Mouse (Mus musculus): ENCODE data around the gene Cfap74.
"Not testable (repeated sequence)": the region's sequence is repeated elsewhere in the genome, so short reads cannot be mapped to it uniquely, and the experiment has no call there.

Gene Cfap74

DNA sequence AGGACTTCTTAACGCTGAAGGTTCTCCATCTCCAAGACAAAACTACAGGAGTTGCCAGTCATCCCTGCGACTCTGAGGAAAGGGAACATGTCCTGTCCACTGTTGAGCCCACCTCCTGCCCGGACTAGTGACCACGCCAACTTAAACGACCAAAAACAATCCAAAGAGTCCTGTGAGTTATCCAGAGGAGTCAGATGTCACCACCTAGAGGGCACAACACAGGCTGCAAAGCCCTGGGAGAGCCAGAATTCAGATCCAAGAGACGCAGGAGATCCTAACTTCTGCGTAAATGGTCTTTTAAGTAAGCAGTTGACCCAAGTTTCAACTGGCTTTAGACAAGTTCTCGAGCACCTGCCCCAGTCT lies 314 bp upstream of the Cfap74 start:
- no peak for DNase-seq (ENCODE audit: low spot score)

DNA sequence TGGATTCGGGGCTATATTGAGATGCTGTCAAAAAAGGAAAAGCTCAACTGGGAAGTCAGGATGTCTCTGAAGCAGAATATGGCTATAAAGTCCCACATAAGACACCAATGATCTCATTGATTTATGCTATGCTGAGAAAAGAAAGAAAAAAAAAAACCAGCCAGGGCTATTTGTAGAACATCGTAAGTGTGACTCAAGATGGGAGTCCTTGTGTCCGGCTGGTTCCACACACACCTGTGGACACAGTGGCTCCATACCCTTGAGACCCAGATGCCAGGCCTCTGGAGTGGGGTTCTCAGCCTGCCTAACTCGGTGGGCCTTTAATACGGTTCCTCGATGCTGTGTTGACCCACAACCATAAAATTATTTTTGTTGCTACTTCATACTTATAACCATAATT lies 3.1 kb downstream of the Cfap74 start:
- no peak for DNase-seq (ENCODE audit: low spot score)

DNA sequence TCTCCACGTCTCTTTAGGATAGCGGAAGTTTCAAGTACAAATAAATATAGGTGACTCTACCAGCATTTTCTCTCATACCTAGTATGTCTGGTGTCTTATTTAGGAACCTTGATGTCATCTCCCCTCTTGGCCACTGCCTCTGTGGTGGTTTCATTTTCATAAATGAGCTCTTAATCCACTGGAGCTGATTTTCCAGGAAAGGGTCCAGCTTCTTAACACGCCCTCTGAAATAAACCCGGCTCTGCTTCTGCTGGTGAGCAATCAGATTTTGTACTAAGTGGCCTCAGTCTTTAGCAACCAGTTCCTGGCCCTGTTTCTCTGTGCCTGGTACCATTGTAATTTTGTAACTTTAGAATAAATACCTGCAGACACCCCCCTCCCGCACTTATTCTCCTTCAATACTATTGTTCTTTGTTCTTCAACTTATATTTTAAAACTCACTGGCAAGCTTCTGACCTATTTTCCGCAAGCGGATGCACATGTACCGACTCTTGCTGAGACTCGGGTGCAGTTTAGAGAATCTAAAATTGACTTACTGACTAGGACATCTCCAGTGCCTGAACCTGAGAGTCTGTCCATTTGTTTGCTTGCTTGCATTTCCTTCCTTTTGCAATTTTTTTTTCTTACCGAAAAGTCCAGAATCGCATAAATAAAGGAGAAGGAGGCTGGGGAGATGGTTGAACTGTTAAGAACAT lies 4.8 kb downstream of the Cfap74 start:
- DNase-seq (ENCODE audit: low spot score): no peak

DNA sequence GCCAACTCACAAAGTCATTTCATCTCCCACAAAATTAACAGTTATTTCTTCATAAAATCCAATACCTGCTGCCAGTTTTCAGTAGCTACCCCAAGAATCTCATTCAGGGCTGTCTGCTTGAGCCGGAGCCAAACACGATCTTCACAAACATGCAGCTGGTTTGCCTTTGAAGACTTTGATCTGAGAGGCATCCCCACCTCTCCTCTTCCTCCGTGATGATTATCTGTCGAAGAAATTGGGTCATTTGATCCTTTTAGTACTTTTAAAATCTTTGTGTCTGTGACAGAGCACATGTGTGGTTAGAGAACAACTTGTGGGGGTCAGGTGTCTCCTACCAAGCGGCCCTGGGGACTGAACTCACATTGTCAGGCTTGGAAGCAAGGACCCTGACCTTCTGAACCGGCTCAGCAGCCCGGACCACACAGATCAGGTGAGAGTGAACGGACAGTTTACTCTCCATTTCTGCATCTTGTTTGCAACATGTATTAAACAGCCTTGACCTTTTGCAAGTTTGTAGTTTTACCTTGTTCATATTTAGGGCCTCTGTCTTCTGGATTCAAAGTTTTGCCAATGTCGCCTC lies 5.8 kb downstream of the Cfap74 start:
- no peak for DNase-seq (ENCODE audit: low spot score)

DNA sequence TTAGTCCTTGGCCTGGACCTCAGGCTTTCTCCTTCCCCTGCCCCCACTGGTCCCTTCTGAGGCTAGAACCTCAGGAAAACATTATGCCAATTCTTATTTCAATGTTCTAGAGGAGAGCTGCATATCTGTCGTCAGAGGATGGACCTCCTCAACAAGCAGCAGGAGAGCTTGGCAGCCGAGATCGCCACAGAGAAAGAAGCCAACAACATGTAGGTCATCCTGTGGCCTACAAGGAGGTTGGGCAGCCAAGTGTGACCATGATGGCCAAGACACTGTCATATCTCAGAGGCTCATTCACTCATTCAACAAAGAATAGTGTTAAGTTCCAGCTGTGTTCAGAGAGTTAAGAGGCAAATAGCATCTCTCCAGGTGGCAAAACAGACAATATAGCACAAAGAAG lies 11.1 kb downstream of the Cfap74 start:
- no peak for DNase-seq (ENCODE audit: low spot score)

DNA sequence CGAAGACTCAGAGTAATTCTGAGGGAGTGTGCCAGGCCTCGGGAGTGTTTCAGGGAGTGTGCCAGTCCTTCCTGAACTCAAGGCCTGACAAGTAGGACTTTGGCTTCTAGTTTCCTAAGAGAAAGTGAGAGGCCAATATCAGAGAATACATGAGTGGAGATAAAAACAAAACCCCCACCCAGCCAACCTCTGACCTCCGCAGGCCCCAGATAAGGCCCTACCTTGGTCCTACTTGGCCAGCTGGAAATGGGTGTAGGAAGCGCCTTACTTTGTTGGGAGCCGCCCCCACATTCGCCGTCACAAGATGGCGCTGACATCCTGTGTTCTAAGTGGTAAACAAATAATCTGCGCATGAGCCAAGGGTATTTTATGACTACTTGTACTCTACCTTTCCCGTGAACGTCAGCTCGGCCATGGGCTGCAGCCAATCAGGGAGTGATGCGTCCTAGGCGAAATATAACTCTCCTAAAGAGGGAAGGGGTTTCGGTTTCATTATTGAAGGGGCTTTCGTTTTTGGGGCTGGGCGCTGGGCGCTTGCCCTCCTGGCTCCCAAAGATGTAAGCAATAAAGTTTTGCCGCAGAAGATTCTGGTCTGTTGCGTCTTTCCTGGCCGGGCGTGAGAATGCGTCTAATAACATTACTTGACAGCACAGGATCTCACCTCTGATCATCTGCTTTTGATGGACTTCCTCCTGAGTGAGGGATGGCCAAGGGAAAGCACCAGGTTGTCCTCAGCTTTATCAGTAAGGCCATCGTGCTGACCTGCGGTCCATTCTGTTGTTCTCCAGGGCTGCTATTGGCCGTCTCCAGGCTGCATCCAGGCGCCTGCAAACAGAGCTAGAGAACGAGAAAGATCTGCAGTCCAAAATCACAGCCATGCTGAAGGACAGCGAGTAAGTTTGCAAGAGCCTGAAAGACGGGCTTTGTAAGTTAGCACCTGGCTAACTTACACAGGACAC lies 12.7 kb downstream of the Cfap74 start:
- not testable (repeated sequence) for DNase-seq (ENCODE audit: low spot score)

DNA sequence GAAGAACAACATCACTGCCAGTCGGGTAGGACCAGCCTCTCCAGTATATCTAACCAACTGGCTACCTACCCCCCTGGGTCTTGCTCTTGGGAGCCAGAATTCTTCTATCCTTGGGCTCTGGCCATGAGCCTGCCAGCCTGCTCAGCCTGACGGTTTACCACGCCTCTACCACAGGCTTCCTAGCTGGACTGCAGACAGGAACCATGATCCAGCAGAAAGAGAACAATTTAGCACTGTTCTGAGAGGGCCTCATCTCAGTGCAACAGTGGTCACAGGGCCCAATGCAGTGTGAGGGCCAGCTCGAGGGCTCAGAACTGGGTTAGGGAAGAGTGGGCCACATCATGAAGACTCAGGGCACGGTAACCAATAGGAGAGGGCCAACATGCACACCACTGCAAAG lies 15.0 kb downstream of the Cfap74 start:
- DNase-seq (ENCODE audit: low spot score): no peak

DNA sequence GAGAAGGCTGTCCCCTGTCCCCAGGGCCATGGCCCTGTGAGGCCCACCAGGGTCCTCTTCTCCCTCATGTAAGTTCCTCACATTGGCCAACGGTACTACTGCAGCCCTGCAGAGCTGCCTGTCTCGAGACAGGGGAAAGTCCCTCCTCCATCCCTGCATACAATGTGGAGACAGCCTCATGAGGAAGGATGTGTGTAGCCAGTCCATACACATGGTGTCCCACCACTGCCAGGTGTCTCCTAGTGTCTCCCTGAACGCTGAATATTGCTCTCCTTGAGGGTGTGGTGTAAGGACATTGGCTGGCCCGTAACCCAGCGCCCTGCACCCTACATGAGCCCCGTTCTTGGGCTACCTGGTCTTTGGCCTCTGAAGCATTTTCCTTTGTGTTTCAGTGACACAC lies 17.3 kb downstream of the Cfap74 start:
- no peak for DNase-seq (ENCODE audit: low spot score)

DNA sequence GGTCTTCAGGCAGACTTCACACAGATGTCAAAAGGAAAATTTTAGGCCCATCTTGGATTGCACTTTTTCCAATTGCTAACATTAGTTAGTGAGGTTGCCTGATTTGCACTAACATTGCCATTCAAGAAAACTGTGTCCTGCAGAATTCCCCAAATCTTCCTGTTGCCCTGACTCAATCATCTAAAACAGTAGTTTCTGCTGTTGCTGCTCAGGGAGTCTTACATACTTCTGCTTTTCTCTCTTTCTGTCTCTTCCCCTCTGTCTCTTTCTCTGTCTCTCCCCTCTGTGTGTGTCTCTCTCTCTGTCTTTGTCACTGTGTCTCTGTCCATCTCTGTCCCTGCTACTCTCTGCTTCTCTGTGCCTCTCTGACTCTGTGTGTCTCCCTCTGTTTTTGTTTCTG lies 19.5 kb downstream of the Cfap74 start:
- DNase-seq (ENCODE audit: low spot score): no peak

DNA sequence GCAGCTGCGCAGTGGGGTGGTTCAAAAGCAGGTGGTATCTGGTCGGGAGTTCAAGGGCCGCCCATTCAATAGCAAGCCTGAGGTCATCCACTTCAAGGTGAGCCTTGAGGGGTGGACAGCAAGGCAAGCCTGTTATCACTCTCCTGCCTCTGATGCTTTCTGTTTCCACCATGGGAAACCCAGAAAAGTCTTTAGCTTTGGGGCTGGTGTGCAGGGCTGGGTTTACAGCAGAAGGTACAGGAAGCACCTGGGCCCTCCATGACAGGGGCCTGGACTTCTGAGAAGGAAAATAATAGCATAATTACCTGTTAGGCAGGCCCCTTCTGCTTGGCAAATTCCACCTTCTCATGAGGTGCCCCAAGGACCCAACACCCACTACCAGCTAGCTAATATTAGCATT lies 20.2 kb downstream of the Cfap74 start:
- DNase-seq (ENCODE audit: low spot score): no peak

DNA sequence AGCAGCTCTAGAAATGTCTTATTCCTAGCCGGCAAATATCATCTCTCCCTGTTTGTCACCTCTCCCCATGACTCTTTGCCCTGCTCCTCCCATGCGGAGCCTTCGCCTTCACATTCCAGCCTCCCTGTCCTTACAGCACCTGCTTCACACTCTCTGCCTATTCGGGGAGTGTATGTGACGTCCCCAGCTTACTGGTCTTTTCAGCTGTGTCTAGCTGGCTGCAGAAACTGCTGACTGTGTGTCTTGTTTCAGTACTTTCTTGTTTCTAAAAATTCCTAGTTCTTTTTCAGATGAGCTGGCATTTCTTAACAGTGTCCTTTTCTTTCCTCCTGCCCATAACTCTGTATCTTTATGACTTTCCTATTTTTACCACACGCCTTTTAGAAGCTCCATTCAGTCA lies 23.4 kb downstream of the Cfap74 start:
- DNase-seq (ENCODE audit: low spot score): no peak

DNA sequence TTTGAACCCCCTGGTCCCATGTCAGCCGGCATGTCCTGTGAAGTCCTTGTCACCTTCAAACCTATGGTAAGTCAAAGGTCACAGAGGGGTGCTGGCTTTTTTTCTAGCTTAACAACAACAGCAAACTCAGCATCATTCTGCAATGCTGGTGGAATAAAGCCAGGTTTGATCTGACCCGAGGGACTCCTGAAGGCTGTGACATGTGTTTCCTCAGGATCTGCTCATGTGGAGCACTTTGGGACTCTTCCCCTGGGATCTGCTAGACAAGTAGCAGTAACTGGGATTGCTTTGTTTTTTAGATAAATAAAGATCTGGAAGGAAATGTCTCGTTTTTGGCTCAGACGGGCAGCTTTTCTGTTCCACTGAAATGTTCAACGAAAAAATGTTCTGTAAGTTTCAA lies 25.0 kb downstream of the Cfap74 start:
- no peak for DNase-seq (ENCODE audit: low spot score)

DNA sequence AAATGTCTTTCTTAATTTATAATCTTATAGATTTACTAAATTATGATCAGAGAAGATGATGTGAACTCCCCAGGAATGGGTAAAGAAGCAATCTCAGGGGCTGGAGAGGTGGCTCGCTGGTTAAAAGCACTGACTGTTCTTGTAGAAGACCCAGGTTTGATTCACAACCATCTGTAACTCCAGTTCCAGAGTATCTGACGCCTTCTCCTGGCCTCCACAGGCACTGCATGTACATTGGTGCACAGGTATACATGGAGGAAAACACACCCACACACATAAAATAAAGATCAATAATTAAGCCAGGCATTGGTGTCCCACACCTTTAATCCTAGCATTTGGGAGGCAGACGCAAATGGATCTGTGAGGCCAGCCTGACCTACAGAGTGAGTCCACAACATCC lies 33.8 kb downstream of the Cfap74 start:
- DNase-seq (ENCODE audit: low spot score): no peak

DNA sequence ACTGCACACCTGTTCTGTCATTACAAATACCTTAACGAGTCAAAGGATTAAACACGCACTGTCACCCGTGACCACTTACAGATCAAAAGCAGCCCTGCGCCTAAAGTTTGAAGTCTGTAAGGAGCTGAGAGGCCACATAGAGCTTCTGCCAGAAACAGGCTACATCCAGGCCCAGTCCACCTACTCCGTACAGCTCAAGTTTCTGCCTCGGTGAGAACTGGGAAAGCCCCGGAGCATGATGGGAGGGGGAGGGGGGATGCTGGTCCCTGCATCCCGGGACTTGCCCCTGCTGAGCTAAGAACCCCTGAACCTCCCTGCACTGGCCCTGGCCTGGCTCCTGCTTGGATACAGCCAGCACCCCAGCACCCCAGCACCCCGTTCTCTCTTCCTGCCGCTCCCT lies 42.6 kb downstream of the Cfap74 start:
- no peak for DNase-seq (ENCODE audit: low spot score)

DNA sequence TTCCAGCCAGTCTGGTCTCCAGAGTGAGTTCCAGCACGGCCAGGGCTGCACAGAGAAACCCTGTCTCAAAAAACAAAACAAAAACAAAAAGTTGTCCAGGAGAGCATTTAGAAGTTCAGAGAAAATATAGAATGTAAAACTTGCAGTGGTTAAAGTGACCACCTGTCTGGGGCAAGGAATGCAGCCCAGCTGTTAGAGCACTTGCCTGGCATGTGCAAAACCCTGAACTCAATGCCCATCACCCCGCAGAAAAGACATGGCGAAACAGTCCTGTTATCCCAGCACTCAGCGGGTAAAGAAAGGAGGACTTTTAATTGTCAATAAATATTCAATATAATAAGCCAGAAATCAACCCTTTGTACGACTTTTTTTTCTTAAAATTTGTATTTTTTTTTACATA lies 49.6 kb downstream of the Cfap74 start:
- no peak for DNase-seq (ENCODE audit: low spot score)

DNA sequence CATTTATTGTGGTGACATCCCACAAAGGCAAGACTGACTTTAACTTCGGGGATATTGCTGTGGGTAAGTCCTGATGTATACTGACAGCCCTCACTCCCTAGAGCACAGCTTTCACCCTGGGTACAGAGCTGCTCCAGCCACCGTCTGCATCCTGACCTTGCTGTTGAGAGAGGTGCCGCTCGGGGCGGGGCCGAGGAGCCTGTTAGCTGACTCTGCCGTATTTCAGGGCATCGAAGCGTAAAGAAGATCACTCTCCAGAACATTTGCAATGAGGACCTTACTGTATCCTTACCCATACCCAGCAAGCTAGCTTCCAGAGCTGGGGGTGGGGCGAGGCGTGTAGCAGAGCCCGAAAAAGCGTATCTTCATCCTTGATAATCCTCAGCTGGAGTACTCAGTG lies 54.1 kb downstream of the Cfap74 start:
- no peak for DNase-seq (ENCODE audit: low spot score)

DNA sequence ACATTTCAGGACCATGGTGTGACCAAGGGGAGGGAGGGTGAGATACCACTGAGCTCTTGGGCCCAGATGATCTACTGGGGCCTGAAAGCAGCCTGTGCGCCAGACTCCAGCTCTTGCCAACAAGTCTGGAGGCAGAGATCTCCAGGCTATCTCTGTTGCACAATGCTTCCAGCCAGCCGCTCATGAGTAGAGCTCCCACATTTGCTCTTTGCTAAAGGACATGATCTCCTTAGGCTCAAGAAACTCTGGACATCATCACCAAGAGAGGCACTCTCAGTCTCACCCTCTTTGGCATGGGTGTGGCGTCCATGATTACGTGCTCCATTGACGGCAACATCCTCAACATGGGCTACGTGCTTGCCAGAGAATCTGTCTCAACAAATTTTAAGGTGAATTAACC lies 54.6 kb downstream of the Cfap74 start:
- DNase-seq (ENCODE audit: low spot score): no peak

DNA sequence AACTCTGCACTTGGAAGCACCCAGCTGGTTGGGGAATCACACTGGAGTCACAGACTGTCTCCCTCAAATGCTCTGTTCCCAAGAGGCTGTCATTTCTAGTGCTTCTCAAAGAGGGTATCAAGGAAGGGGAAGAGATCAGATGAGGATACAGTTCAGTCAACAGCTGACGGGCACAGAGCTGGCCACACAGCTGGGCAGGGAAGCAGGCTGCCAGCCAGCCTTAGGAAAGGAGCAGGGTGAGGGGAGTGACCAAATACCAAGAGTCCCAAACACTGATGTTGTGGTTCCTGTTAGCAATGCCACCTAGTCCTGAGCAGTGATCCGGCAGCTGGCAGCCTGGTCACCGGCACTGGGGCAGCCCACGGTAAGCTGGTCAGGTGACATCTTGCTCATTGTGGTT lies 55.1 kb downstream of the Cfap74 start:
- no peak for DNase-seq (ENCODE audit: low spot score)

DNA sequence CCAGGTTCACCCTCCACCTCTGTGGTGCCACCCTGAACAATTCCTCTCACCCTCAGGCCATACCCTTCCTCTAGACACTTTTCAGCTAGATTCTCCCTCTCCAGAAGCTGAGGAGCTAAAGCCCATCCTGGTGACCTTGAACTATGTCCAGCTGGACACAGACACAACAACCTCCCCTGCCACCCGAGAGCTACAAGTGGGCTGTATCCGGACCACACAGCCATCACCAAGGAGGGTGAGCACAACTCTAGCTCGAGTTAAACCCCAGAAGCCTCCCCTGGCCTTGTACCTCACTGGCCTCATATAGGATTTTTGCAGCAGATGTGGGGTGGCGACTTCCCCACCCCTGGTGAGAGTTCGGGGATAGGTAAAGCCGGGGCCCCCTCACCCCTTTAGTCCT lies 56.6 kb downstream of the Cfap74 start:
- DNase-seq (ENCODE audit: low spot score): no peak

DNA sequence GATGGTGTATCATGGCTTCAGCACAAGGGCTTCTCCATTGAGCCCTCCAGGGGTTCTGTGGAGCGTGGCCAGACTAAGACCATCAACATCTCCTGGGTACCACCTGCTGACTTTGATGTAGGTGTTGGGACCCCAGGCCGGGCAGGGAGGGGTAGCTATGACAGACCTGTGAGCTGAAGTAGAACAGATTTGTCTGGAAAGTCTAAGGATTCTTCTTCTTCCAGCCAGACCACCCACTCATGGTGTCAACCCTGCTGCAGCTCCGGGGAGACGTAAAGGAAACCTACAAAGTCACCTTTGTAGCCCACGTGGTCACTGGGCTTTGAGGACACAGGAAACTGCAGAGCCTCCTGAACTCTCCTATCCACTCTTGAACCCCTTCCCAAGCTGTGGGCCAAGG lies 57.1 kb downstream of the Cfap74 start:
- no peak for DNase-seq (ENCODE audit: low spot score)

DNA sequence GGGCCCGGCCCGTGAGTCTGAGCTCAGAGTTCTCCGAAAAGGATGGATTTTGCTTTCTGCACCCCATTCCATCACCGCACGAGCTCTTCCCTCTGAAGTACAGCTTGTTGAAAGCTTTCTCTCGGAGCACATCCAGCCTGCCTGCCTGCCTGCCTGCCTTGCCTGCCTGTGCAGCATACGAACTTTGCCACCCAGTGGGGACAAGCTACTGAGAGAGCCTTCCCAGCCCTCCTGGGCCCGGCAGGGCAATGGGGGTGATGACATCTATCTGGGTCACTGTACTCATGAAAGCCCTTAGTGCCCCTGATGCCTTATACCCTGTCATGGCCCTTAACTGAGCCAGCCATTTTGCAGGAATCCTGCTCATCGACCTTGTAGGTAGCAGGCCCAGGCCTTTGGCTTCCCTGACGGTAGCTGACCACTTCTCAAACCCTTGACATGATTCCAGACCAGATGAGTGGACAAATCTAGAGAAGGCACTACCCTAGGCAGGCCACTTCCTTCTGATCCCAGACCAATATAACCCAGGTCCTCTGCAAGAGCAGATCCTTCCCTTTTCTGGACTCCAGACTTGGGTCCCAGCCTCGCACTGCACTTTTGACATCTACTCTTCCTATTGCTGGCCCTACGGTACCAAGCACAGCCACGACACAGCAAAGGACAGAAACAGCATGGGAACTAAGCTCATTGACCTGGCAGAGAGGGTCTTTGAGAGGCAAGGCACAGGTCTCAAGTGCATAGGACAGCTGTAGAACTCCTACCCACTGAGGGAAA lies 58.4 kb downstream of the Cfap74 start:
- DNase-seq (ENCODE audit: low spot score): no peak

DNA sequence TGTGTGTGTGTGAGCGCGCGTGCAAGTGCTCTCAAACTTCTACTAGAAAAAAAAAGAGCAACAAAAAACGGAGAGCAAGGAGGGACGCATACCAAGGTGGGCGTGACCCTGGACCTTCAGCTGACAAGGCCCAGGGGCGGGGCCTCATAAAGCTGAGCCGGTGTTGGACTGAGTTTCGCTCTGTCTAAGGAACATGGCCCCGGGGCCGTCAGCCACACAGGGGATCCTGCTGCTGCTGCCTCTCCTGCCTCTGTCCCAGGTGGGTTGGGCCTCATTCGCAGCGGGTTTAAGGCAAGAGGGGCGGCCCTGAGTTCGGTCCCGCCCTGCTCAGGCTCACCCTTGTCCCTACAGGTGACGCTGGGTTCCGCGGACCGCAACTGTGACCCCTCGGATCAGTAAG lies 60.0 kb downstream of the Cfap74 start, which contains the start of gene Tmem52:
TSS of gene Tmem52 (plus strand) at position 163 of the 400 bp plus-strand sequence.
- DNase-seq (ENCODE audit: low spot score): no peak

Measured in layer of hippocampus, adult 9-10 months (tissue).